Mouse (Mus musculus) layer of hippocampus, adult 18-20 months (tissue): ENCODE data around the gene Ubb. TPM values are rescaled to one million over a fixed set of nuclear protein-coding genes. Genes with fewer than 3 reads are reported as not detected.

Source experiments
- DNase-seq, 2 experiments: peaks; one replicate each; pipeline ENCODE4 v3.0.0; 2022; ENCODE audit warnings: low spot score in 2 of 2
- total RNA-seq, 2 experiments: library from RNA; stranded (reverse); gene quantifications; 2 replicates each; pipeline ENCODE4 v1.2.3; 2021

The Ubb gene
- total RNA-seq, 2 experiments from 2014 or later: 1,877 to 1,910 TPM

GRCm38 (mm10) chr11:62551226-62552119 is 502 bp downstream of the Ubb start:
- DNase-seq: peak; percentile 75 to 92

DNA sequence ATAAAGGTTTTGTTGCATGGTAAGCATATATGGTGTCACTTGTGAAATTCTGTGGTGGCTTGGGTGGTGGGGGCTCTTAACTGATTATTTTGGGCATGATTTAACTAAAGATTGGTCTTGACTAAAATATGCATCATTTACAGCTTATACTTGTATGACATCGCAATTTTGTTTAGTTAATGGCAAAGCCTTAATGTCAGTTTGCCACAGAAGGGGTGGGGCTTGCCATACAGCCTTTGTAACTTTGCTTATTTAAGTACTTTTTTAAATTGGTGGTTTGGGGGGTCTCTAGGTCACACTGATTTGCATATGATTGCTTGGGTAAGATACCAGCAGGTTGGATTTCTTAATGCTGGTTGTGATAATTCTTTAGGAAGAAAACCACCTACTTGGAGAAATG is 2.2 kb downstream of the Ubb start:
- DNase-seq: no peak

GRCm38 (mm10) chr11:62553633-62554032 is 2.7 kb downstream of the Ubb start:
- no peak for DNase-seq

DNA sequence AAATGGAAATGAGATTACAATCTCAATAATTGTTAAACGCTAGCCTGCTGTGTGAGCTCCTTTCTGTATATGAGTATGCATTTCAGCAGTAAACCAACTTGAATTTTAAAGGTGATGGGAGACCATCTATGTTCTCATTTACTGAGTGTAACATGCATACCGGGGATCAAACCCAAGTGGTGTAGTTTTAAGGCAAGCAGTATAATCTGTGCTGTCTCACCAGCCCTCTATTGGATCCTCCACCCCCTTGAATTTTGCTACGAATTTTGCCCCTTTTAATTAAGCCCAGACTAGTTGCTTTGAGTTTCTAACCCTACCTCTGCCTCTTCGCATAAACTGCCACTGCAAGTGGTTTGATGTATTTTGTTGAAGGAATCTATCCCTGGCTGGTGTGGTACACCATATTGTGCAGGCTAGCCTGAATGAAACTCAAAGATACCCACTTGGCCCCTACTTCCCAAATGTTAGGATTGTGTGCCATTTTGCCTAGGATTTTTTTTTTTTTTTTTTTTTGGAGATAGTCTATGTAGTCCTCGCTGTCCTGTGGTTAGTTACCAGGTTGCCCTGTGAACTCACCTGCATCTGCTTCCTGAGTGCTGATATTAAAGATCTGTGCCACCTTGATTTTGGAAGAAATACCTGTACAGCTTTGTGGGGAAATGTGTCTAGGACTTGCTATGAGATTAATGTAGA is 3.3 kb downstream of the Ubb start:
- no peak for DNase-seq

- no peak for DNase-seq
Measured at GRCm38 (mm10) chr11:62554934-62555517, 4.1 kb downstream of the Ubb start.

DNA sequence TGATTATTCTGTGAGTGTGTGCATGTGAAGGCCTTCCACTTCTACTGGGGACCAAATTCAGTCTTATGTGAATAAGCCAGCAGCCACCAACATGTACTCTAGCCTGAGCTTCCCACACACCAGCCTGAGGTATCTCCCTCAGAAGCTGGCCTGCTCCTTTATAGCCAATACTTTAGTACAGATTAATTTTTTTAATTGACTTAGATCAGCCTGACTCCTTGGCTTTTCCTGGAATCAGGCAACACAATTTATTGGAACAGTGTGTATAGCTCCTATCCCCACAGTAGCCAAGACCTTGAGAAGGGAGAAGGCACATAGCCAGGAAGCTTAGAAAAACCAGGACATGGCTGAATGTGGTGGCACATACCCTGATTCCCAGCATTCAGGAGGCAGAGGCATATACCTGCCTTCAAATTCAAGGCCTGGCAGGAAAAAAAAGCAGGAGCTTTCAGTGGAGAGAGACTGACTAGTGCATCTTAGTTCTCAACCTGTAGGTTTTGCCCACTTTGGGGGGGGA is 5.0 kb downstream of the Ubb start:
- DNase-seq: no peak

DNA sequence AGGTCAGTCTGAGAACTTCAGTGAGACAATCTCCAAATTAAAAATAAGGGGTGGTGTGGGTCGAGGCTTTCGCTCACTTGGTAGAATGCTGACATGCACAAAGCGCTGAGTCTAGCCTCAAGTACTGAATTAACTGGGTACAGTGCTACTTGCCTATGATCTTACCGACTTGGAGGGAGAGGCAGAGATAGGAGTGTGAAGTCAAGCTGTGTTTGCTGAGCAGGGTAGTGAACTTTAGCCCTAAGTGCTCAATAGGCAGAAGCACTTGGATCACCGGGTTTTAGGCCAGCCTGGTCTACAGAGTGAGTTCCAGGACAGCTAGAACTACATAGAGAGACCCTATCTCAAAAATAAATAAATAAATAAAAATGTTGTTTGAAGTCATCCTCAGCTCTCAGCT is 6.2 kb downstream of the Ubb start:
- DNase-seq: no peak

DNA sequence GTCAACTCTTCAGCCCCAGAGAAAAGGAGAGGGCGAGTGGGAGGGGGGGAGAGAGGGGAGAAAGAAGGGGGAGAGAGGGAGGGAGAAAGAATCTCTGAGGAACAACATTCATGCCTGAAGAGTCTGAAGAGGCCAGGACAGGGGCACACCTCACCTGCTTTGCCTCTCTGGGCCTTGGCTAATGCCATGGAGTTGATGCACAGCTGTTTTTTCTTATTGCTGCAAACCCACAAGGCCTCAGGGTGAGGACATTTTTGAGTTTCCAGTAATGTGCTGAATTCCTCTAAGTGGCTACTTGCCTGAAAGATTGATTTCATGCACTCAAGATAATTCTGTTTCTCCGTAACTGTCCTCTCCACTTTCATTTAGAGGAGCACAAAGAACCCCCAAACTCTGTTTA is 7.2 kb downstream of the Ubb start:
- DNase-seq: no peak

GRCm38 (mm10) chr11:62558961-62559646 is 8.1 kb downstream of the Ubb start:
- DNase-seq: no peak

DNA sequence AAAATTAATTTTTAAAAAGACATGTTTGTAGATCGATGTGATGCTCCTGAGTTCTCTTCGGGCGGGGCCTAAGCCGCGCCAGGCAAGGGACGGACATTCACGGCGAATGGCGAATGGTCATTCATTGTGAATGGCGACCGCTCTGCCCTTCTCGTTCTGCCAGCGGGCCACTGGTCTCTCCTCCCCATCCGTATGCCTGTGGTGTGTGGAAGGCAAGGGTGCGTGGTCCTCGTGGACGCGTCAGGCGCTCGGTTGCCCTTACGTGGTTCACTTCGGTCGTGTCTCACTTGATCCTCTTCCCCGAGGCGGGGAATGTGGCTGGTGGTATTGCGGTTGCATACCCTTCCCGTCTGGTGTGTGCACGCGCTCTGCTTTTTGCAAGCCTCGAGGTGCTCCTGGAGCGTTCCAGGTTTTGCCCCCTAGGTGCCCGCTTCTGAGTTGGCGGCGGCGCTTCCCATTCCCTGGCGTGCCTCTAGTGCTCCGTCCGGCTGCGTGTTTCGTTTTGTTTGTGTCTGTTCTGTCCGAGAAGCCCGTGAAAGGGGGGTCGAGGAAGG is 9.6 kb downstream of the Ubb start:
- DNase-seq: no peak

GRCm38 (mm10) chr11:62563590-62563989 is 12.6 kb downstream of the Ubb start:
- DNase-seq: no peak

GRCm38 (mm10) chr11:62565747-62566146 is 14.8 kb downstream of the Ubb start:
- no peak for DNase-seq

DNA sequence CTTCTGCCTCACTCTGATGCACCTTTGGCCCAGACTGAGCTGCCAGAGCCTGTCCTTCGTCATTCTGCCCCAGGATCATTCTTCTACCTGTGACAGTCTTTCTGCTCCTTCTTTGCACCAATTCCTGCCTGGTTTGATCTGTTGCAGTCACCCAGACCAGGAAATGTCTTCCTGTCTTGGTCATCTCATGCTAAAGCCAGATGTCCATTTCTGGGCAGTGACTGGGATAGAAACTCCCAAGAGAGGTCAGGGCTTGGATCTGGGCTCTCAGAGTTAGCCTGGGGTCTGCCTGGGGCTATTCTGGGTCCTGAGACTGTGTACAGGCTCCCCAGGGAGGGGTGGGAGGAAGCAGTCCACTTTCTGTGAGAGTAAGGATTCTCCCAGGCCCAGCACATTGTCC is 15.2 kb downstream of the Ubb start:
- DNase-seq: no peak

DNA sequence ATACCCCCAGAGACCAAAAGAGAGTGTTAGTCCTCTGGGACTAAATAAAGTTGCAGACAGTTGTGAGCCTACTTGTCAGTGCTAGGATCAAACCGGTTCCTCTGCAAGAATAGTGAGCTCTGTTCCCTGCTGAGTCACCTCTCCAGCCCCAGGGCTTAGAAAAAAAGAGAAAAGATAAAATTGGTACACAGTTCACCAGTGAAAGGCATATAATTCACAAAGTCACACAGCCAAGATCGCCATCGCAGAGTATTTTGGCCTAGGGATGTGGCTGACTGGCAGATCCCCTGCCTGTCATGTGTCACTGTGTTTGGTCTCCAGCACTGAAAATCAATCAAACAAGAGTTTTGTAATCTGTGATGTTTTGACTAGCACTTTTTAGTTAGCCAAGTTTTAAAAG is 17.3 kb downstream of the Ubb start:
- no peak for DNase-seq

DNA sequence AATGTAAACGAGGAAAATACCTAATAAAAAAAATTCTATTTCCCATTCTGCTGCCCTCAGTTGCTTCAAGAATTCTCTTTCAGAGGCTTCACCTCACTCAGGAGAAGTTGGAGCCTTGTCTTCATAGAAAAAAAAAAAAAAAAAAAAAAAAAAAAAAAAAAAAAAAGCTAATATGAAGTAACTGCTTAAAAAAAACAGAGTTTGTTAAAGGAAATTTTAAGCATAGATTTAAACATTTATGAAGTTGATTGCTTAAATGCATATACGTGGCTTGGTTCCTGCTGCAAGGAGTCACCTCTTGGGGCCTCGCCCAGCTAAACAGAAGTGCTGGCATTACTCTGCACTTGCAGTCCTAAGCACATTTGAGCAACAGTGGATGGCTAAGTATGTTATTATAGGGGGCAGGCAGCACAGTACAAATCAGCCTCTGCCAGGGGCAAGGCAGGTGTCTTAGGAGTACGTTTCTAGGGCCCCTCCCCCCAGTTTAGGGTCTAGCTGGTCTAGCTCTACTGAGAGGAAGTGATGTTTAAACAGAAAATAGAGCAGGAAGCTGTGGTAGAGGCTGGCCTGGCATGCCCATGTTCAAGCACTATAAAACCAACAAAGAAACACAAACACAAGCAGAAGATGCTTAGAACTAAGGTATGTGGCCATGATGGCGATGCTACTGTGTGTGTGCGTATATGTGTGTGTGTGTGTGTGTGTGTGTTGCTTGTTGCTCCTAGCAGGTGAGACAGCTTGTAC is 23.2 kb downstream of the Ubb start, which contains the start of gene Trpv2:
Gene Trpv2, plus strand, starts transcription at position 528 of the 744 bp plus-strand sequence.
- DNase-seq: no peak

GRCm38 (mm10) chr11:62574703-62575085 is 23.7 kb downstream of the Ubb start:
- DNase-seq: no peak

- DNase-seq: peak; percentile 74 to 93
Measured at GRCm38 (mm10) chr11:62575297-62575658, 24.3 kb downstream of the Ubb start.

DNA sequence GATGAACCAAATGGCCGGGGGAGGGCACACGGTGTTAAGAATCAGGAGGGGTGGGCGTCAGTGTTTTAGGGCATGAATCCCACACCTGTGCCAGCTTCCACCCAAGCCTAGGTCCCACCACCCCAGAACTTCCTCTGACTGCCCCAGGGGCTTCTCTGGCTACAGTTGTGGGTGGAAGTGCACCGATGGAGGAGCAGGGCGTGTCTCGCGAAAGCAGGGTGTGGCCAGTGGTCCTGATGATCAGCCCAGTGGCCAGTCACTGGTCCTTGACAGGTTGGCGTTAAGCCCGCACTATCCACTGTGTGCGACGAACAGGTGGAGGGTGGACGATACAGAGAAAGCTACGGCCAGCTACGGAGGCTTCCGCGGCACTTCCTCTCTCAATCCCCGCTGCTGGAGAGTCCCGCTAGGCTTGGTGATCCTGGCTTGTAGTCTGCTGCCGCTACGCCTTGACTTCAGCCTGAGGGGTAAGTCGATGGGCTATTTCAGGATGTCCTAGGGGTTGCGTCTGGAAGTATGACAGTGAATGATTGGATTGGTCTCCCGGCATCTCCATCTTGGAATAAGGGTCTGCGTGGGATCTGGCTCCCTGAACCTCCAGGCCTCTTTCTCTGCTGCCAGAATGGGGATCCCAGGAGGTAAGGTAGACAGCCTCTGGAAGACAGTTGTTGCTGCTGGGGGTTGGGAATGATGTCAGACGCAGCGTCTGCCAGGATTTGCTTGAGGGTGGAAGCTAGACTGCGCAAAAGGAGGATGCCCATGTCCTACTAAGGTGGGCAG is 24.9 kb downstream of the Ubb start:
- peak; percentile 37 to 42 for DNase-seq

DNA sequence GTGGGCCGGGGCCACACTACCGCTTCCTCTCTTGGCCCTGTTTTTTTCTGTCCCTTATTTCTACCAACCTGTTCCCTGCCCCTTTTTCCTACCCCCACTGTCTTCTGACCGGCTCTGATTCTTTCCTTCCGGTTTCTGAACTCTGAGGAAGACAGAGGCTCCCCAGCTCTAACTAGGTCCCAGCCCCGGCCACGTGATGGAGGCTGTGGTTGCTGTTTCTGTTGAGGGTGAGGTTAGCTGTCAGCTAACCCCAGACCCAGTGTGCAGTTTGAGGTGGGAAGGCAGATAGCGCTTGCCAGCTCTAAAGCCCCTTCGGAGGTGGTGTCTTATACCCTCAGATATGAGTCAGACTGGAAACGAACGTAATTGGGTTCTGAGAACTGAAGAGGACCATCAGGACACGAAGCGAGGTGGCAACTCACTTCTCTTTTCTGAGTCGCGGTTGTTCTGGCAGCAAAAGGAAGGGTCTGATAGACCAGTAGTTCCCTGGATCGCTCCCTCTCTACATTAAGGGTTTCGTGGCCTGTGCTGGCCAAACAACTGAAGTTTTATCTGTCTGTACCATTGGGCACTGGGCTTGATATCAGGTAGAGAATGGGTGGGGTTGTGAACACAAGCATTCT is 25.7 kb downstream of the Ubb start:
- DNase-seq: no peak
